Mouse (Mus musculus) neutrophil, adult 5-6 weeks (primary cell): ENCODE results near the gene Rap1gap2. TPM values are rescaled to one million over a fixed set of nuclear protein-coding genes. Genes with fewer than 3 reads are reported as not detected.
A peak's percentile ranks its signal among the peaks of the same experiment; 100 is the strongest.

Source experiments
- ATAC-seq: fragments of 151-379, 151-347 bp; 2 replicates; pipeline ENCODE4 v1.8.0; 2017; ENCODE audit warnings: mild to moderate bottlenecking, moderate TSS enrichment; ENCODE audit not compliant: insufficient number of reproducible peaks, poor library complexity, low FRiP score, severe bottlenecking; ENCODE audit errors: extremely low read depth
- total RNA-seq: library from RNA; stranded (forward); fragments of 200-1000 nt; gene quantifications from 2 replicates; pipeline ENCODE4 v1.2.3, GENCODE M21; 2017

Rap1gap2 gene
- total RNA-seq, 1 experiment from 2014 or later, result 34.8 TPM

- no peak for ATAC-seq
These were observed 86.4 kb downstream of the Rap1gap2 start for GRCm38 (mm10) chr11:74524050-74524965.

- no peak for ATAC-seq
These were observed 87.3 kb downstream of the Rap1gap2 start for GRCm38 (mm10) chr11:74523210-74523951.

GRCm38 (mm10) chr11:74522487-74523209 is 88.1 kb downstream of the Rap1gap2 start:
- no peak for ATAC-seq

DNA sequence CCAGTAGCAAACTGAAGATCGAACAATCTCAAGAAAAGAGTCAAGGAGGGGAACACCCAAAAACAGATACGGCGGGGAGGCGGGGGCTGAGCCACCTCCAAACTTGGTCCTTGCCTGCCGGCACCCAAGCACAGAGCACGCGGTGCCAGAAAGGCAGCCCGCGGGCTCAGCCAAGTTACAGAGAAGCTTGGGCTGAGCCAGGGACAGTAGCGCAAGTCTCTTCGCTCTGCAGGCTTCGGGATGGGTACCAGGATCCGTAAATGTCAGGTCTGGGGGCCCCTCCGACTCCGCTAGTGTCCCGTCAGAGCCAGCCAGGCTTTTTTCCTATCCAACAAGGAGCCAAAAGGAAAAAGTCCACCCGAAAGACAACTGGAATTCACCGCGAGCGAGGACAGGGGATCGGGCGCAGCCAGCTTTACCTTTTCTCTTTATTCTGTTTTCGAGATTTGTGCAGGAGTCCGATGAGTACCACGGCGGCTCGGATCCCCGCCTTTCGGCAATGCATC is 88.7 kb downstream of the Rap1gap2 start:
- ATAC-seq, result no peak

- no peak for ATAC-seq
These were observed 90.5 kb downstream of the Rap1gap2 start for GRCm38 (mm10) chr11:74520201-74520600.

GRCm38 (mm10) chr11:74516112-74516511 is 94.6 kb downstream of the Rap1gap2 start:
- ATAC-seq, result no peak

DNA sequence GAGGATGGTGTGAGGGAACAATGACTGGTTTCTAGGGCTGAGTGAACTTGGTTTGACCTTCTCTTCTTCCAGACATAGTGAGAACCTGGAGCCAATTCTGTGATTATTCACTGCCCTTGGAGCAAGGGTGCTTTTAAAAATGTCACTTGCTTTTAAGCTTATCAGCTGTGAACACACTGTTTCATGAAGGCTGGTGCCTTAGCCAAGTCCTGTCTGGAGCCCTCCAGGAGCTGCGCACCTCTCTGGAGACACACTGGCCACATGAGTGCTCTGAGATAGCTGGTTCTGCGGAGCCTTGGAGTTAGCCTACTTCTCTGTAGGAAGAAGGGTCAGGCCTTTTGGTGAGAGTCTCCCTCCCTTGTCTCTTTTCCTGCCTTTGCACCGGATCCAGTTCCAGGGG is 95.7 kb downstream of the Rap1gap2 start:
- no peak for ATAC-seq

GRCm38 (mm10) chr11:74512595-74512994 is 98.1 kb downstream of the Rap1gap2 start:
- ATAC-seq, result no peak

DNA sequence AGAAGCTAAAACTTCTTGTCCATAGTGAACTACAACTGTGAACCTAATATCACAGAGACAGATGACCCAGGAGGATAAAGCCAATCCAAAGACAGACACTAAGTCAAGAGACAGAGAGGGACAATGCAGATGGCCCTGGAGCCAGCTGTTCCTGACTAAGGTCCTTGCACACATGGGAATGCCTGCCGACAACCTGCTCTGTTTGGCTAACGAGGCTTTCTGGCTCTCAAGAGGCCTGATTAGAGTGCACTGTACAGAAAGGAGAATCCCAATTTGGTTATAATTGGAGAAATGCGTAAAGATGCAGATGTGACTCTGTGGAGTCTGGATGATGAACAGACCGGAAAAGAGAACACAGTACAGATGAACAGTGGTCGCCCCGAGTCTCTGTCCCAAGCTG is 104.4 kb downstream of the Rap1gap2 start:
- no peak for ATAC-seq

DNA sequence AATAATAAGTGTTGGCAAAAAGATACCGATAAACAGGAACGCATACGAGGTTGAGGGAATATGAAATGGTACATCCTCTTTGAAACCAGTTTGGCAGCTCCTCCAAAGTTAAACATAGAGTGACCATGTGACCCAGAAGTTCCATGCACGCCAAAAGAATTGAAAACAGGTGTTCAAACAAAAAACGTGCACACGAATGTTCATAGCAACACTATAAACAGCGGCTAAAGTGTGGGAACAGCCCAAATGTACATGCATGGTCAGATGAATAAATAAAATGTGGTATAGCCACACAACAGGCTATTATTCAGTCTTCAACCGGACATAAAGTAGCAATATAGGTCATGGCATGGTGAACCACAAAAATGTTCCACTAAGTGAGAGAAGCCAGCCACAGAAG is 108.2 kb downstream of the Rap1gap2 start:
- no peak for ATAC-seq

- ATAC-seq, result no peak
These were observed 108.7 kb downstream of the Rap1gap2 start for GRCm38 (mm10) chr11:74501989-74502388.

- ATAC-seq, result no peak
These were observed 109.7 kb downstream of the Rap1gap2 start for GRCm38 (mm10) chr11:74501061-74501460.

GRCm38 (mm10) chr11:74499521-74500099 is 111.1 kb downstream of the Rap1gap2 start:
- ATAC-seq, result no peak

GRCm38 (mm10) chr11:74499058-74499457 is 111.7 kb downstream of the Rap1gap2 start:
- no peak for ATAC-seq

DNA sequence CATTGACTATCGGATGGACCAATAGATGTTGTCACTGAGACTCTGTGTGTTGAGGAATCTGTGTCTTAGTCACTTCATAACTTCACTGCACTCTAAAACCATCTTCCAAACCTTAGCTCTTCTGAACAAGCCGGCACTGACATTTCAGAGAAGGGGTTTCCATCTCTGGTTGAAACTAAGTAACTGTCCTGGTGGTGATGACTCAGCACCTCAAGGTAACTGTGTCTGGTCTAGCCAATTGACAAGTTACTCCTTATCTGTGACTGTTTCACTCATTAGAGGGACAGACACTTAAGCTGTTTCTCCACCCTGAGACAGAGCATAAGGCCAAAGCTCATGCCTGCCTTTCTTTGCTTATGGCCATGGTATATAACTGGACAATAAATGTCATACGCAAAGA is 114.1 kb downstream of the Rap1gap2 start:
- no peak for ATAC-seq

GRCm38 (mm10) chr11:74493936-74494335 is 116.8 kb downstream of the Rap1gap2 start:
- no peak for ATAC-seq

GRCm38 (mm10) chr11:74493172-74493862 is 117.4 kb downstream of the Rap1gap2 start:
- ATAC-seq, result no peak

DNA sequence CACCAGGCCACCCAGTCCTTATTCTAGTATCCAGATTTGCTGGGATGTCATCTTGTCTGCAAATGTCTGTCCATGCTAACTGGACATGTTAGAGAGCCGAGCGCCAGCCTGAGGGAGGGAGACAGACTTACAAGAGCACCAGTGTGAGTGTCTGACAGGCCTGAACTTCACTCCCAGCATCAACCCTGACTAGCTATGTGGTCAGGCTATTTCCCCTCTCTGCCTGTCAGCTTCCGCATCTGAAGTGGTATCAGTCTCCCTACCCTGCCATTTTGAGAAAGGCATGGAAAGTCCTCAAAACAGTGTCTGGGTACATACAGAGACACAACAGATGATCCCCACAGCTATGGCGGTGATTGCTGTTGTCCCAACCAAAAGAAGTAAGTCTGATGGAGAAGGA is 119.6 kb downstream of the Rap1gap2 start:
- 0 out of 2 replicates have a peak, but pooled peaks have one; percentile 24 for ATAC-seq
